Mouse (Mus musculus) thymus, postnatal 25 days (tissue): ENCODE data around the gene Gm20388.
"Not testable (repeated sequence)": the region's sequence is repeated elsewhere in the genome, so short reads cannot be mapped to it uniquely, and the experiment has no call there.

Experiments used
- DNase-seq: peaks from one replicate; pipeline ENCODE4 v3.0.0; 2022

The Gm20388 gene

GRCm38 (mm10) chr8:123190678-123191077 lies 3280.0 kb downstream of the Gm20388 start:
- peak; percentile 49 for DNase-seq

GRCm38 (mm10) chr8:123191908-123192307 lies 3281.3 kb downstream of the Gm20388 start:
- DNase-seq = no peak

GRCm38 (mm10) chr8:123193771-123194170 lies 3283.1 kb downstream of the Gm20388 start:
- DNase-seq = no peak

GRCm38 (mm10) chr8:123197016-123197415 lies 3286.4 kb downstream of the Gm20388 start:
- not testable (repeated sequence) for DNase-seq

- no peak for DNase-seq
Measured at GRCm38 (mm10) chr8:123199864-123200263, 3289.2 kb downstream of the Gm20388 start.

GRCm38 (mm10) chr8:123202288-123202687 lies 3291.6 kb downstream of the Gm20388 start:
- peak; percentile 66 for DNase-seq

- no peak for DNase-seq
Measured at GRCm38 (mm10) chr8:123203571-123203970, 3292.9 kb downstream of the Gm20388 start.

- DNase-seq = no peak
Measured at GRCm38 (mm10) chr8:123211876-123212275, 3301.2 kb downstream of the Gm20388 start.

- peak; percentile 86 for DNase-seq
Measured at GRCm38 (mm10) chr8:123212321-123213117, 3301.9 kb downstream of the Gm20388 start, which contains the start of the genes Chmp1a and Spata33. Chmp1a (minus strand) TSS chr8:123212763. Spata33 (plus strand) TSS chr8:123212832.

- no peak for DNase-seq
Measured at GRCm38 (mm10) chr8:123213118-123213772, 3302.6 kb downstream of the Gm20388 start.

GRCm38 (mm10) chr8:123215430-123215829 lies 3304.8 kb downstream of the Gm20388 start:
- DNase-seq = no peak

GRCm38 (mm10) chr8:123220917-123221316 lies 3310.3 kb downstream of the Gm20388 start:
- DNase-seq = no peak

GRCm38 (mm10) chr8:123224278-123225266 lies 3313.9 kb downstream of the Gm20388 start, which contains the start of gene Cdk10:
Cdk10 (plus strand) TSS chr8:123224842.
- DNase-seq = peak; percentile 89

- no peak for DNase-seq
Measured at GRCm38 (mm10) chr8:123228416-123228815, 3317.8 kb downstream of the Gm20388 start.

GRCm38 (mm10) chr8:123230326-123230725 lies 3319.7 kb downstream of the Gm20388 start:
- DNase-seq = not testable (repeated sequence)

- DNase-seq = no peak
Measured at GRCm38 (mm10) chr8:123231742-123232141, 3321.1 kb downstream of the Gm20388 start.

GRCm38 (mm10) chr8:123232553-123232952 lies 3321.9 kb downstream of the Gm20388 start:
- no peak for DNase-seq

GRCm38 (mm10) chr8:123233300-123233699 lies 3322.7 kb downstream of the Gm20388 start:
- DNase-seq = no peak

GRCm38 (mm10) chr8:123233760-123234159 lies 3323.1 kb downstream of the Gm20388 start:
- no peak for DNase-seq

- DNase-seq = no peak
Measured at GRCm38 (mm10) chr8:123234918-123235519, 3324.4 kb downstream of the Gm20388 start.

GRCm38 (mm10) chr8:123235520-123236497 lies 3325.2 kb downstream of the Gm20388 start, which contains the start of gene Spata2l:
Spata2l (minus strand) TSS chr8:123236233.
- DNase-seq = peak; percentile 97
